Mouse (Mus musculus) C2C12 (cell line): ENCODE data around the gene Ndst2. TPM values are rescaled to one million over a fixed set of nuclear protein-coding genes. Genes with fewer than 3 reads are reported as not detected.
"Not testable (repeated sequence)": the region's sequence is repeated elsewhere in the genome, so short reads cannot be mapped to it uniquely, and the experiment has no call there.

Experiments used
- H3K27me3 ChIP-seq: one replicate; pipeline ENCODE4 v1.6.1; 2011; ENCODE audit not compliant: control insufficient read depth, insufficient read depth, insufficient read length
- H3K36me3 ChIP-seq: one replicate; pipeline ENCODE4 v1.6.1; 2011; ENCODE audit not compliant: control insufficient read depth, insufficient read depth
- H3K4me3 ChIP-seq: one replicate; pipeline ENCODE4 v1.5.1; 2011; ENCODE audit warnings: mild to moderate bottlenecking, control low read depth; ENCODE audit not compliant: poor library complexity, insufficient read depth, severe bottlenecking
- H3K79me2 ChIP-seq: one replicate; pipeline ENCODE4 v1.6.1; 2011; ENCODE audit not compliant: control insufficient read depth, insufficient read depth
- H3K79me3 ChIP-seq: one replicate; pipeline ENCODE4 v1.6.1; 2011; ENCODE audit warnings: low read depth, control low read depth
- H3ac ChIP-seq: one replicate; pipeline ENCODE3; 2011; ENCODE audit warnings: low read depth; ENCODE audit not compliant: control insufficient read depth, insufficient read length
- CEBPB ChIP-seq: IDR thresholded peaks from one replicate; pipeline ENCODE4 v1.6.1; 2011; ENCODE audit warnings: low read depth, mild to moderate bottlenecking, control low read depth, moderate library complexity
- CTCF ChIP-seq: IDR thresholded peaks from one replicate; pipeline ENCODE4 v1.5.1; 2011; ENCODE audit not compliant: control insufficient read depth, insufficient read depth, insufficient read length
- FOSL1 ChIP-seq: IDR thresholded peaks from one replicate; pipeline ENCODE4 v1.8.0; 2011; ENCODE audit warnings: mild to moderate bottlenecking, low read length; ENCODE audit not compliant: poor library complexity, insufficient read depth, severe bottlenecking
- MAX ChIP-seq: IDR thresholded peaks from one replicate; pipeline ENCODE4 v1.6.1; 2011; ENCODE audit warnings: mild to moderate bottlenecking, control low read depth
- MYOD1 ChIP-seq: IDR thresholded peaks from one replicate; pipeline ENCODE4 v1.6.1; 2011; ENCODE audit warnings: low read depth; ENCODE audit not compliant: control insufficient read depth, insufficient read length
- MYOG ChIP-seq: IDR thresholded peaks from one replicate; pipeline ENCODE4 v1.6.1; 2011; ENCODE audit not compliant: control insufficient read depth, insufficient read length; ENCODE audit errors: extremely low read depth
- USF1 ChIP-seq: IDR thresholded peaks from one replicate; pipeline ENCODE4 v1.6.1; 2011; ENCODE audit warnings: low read depth, mild to moderate bottlenecking, control low read depth, moderate library complexity
- polyA plus RNA-seq: library from polyadenylated mRNA; unstranded; fragments of >200 nt; fragmentation: generic; extraction: Trizol; gene quantifications from one replicate; pipeline ENCODE4 v1.2.1, GENCODE M21; 2012; ENCODE audit warnings: missing spikeins

The Ndst2 gene
- polyA plus RNA-seq, 1 experiment, result 13.5 TPM

DNA sequence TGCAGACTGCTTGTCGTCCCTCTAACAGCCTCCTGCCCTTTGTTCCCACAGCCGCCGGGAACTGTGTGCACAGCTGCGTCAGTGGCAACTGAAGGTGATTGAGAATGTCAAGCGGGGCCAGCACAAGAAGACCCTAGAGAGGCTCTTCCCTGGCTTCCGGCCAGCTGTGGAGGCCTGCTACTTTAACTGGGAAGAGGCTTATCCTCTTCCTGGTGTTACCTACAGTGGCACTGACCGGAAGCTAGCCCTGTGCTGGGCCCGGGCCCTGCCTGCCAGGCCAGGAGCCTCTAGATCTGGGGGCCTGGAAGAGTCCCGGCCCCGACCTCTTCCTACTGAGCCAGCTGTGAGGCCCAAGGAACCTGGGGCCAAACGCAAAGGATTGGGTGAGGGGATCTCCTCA lies 20.5 kb downstream of the Ndst2 start:
- H3K4me3 ChIP-seq, result no peak overlapping the region
- no peak overlapping the region for H3ac ChIP-seq
- H3K36me3 ChIP-seq, result peaks cover 75% of the 10 kb centered on the region
- H3K27me3 ChIP-seq, result no peaks in the 10 kb centered on the region
- H3K79me3 ChIP-seq, result peaks cover 18% of the 10 kb centered on the region
- TF ChIP-seq MYOG (no peak), CTCF (no peak), USF1 (no peak), MYOD1 (no peak), FOSL1 (no peak), MAX (no peak), CEBPB (no peak)
- peaks cover 24% of the 10 kb centered on the region for H3K79me2 ChIP-seq

GRCm38 (mm10) chr14:20708239-20708638 lies 26.1 kb downstream of the Ndst2 start:
- Histone ChIP-seq H3K4me3 (peak overlapping the region; percentile 89), H3K36me3 (peaks cover 43% of the 10 kb centered on the region), H3K27me3 (no peaks in the 10 kb centered on the region), H3K79me3 (peaks cover 38% of the 10 kb centered on the region), H3K79me2 (peaks cover 55% of the 10 kb centered on the region), H3ac (peak overlapping the region; percentile 89)
- TF ChIP-seq USF1, result peak; percentile 95
- TF ChIP-seq MYOD1, result no peak
- TF ChIP-seq CTCF, result no peak
- no peak for TF ChIP-seq MYOG
- no peak for TF ChIP-seq FOSL1
- no peak for TF ChIP-seq CEBPB
- no peak for TF ChIP-seq MAX

DNA sequence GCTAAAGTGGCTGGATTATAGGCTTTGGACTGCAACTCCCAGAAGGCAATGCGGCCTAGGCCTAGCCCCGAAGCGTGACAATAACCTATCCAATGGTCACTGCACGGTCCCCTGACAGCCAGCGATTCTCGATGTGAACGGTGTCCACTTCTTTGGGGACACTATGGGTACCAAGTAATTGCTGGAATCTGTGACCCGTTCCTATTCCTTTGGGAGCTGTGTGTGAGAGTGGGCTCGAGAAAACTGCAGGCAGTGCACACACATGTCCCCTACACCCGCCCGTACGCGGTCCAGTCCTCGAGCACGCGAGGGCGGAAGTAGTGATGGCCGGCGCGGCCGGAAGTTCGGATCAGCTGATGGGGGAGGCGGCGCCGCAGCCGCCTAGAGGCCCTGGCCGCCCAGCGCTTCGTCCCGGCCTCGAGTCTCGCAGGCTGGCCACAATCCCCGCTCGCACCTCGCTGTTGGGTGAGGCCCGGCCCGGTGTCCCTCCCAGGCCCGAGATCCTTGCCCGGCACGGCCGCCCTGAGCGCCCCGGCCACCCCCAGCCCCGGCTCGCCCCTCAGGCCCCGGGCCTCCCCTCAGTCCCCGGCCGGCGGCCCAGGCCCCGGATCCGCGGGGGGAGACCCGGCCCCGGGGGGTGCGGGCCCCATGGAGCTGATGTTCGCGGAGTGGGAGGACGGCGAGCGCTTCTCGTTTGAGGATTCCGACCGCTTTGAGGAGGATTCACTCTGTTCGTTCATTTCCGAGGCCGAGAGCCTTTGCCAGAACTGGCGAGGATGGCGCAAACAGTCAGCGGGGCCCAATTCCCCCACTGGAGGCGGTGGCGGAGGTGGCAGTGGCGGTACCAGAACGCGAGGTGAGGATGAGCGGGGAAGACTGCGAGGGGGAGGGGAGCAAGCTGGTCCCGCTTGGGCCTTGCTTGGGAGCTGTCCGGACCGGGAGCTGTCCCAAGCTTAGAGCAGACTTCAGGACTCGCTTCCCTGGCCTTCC lies 26.9 kb downstream of the Ndst2 start, which contains the start of gene Zswim8:
Gene Zswim8, plus strand, starts transcription at position 352 of the 990 bp plus-strand sequence.
- H3K4me3 ChIP-seq, result peak within 1 kb of the TSS; percentile 89
- H3K79me2 ChIP-seq, result peaks cover 62% of the 10 kb centered on the region
- H3K36me3 ChIP-seq, result peaks cover 35% of the 10 kb centered on the region
- peak; percentile 85 for TF ChIP-seq MAX
- no peak for TF ChIP-seq MYOG
- TF ChIP-seq USF1, result peak; percentile 52
- H3ac ChIP-seq, result peak within 1 kb of the TSS; percentile 89
- H3K79me3 ChIP-seq, result peaks cover 42% of the 10 kb centered on the region
- H3K27me3 ChIP-seq, result no peaks in the 10 kb centered on the region

- peak overlapping the region; percentile 84 for H3K4me3 ChIP-seq
- H3K79me3 ChIP-seq, result peaks cover 58% of the 10 kb centered on the region
- peaks cover 28% of the 10 kb centered on the region for H3K36me3 ChIP-seq
- H3K27me3 ChIP-seq, result not testable (repeated sequence)
- H3ac ChIP-seq, result peak overlapping the region; percentile 84
- peaks cover 75% of the 10 kb centered on the region for H3K79me2 ChIP-seq
Observed at GRCm38 (mm10) chr14:20703461-20703860, 30.9 kb downstream of the Ndst2 start.

DNA sequence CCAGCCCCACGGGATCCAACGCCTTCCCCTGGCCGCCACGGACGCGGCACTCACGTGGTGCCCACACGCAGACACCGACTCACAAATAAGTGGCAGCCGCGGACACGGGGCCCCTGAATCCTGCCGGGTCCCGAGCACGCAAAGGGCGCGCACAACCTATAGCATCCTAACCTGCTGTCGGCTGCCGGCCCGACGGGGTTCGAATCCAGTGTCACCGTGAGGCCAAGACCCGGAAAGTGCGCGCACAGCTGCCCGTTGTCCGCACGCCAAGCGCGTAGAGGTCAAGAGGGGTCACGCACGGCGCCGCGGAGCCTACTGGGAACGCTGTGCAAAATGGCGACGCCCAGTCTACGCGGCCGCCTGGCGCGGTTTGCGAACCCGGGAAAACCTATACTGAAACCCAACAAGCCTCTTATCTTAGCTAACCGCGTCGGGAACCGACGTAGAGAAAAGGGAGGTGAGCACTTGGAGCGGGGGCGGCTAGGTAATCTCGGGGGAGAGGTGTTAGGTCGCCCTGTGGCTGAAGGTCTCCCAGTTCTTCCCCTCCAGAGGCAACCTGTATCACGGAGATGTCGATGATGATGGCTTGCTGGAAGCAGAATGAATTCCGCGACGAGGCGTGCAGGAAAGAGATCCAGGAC lies 31.5 kb downstream of the Ndst2 start, which contains the start of gene Chchd1:
Gene Chchd1, plus strand, starts transcription at position 266 of the 641 bp plus-strand sequence.
- Histone ChIP-seq H3K36me3 (peaks cover 28% of the 10 kb centered on the region), H3K79me3 (peaks cover 58% of the 10 kb centered on the region), H3ac (peak within 1 kb of the TSS; percentile 84), H3K27me3 (no peaks in the 10 kb centered on the region), H3K4me3 (peak within 1 kb of the TSS; percentile 84), H3K79me2 (peaks cover 75% of the 10 kb centered on the region)
- TF ChIP-seq MAX (peak; percentile 37), FOSL1 (no peak), MYOD1 (no peak), CEBPB (no peak), USF1 (peak; percentile 42), CTCF (no peak)
